Mouse (Mus musculus) kidney, adult 2 months (tissue): ENCODE results near the gene Plpp4.
A peak's percentile ranks its signal among the peaks of the same experiment; 100 is the strongest.

ENCODE experiments used
- CTCF ChIP-seq: fragments of 200-500 bp; conservative IDR thresholded peaks from 2 replicates; pipeline ENCODE4 v1.5.1; 2011; ENCODE audit warnings: low read depth, mild to moderate bottlenecking, control low read depth, low read length, moderate library complexity, mixed read lengths; ENCODE audit not compliant: insufficient read depth, insufficient read length
- POLR2A ChIP-seq: fragments of 200-500 bp; IDR thresholded peaks from one replicate; pipeline ENCODE4 v1.6.1; 2011; ENCODE audit warnings: low read depth, low read length, control low read depth

DNA sequence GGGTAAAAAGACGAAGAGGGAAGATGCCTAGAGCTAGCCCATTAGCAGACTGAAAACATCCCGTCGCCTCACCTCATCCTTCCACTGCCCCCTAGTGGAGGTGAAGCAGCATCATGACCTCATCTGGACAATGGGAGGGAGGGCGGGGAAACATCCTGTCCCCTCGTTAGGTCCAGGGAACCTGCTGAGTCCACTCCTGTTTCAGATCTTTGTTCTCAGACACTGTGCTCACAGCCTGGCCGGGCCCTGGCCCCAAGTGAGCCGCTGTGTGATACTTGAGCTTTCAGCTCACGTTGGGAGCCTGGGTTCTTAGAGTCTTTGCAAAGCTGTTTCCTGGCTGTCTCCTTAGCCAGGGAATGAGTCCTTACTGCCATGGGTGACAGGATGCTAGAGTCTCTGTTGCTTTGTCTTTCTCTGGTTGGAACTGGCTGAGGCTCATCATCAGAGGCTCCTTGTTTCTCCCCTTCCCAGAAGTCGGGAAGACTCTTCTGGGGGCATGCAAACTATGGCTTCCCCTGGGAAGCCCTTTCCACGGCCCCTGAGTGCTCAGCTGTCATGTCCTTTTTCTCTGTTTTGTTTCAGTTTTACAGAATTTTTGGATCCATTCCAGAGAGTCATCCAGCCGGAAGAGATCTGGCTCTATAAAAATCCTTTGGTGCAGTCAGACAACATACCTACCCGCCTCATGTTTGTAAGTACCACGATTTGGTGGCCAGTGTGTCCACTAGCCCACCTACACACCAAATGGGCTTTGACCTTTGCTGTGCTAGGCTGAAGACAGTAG, 50.4 kb downstream of the Plpp4 start:
- TF ChIP-seq POLR2A (no peak), CTCF (peak; percentile 67)
